Mouse (Mus musculus) adrenal gland, adult (tissue): ENCODE measurements at regions not wholly inside any gene's neighbourhood (a gene's known extent, or its start where the extent isn't known, plus 50 kb on each side); places are given as distances from the start of the nearest gene placed in this dataset.
"Not testable (repeated sequence)": the region's sequence is repeated elsewhere in the genome, so short reads cannot be mapped to it uniquely, and the experiment has no call there.

Source experiments
- DNase-seq, 2 experiments: peaks; one replicate each; pipeline ENCODE4 v3.0.0; 2022 to 2023; ENCODE audit warnings: low spot score in 1 of 2; ENCODE audit not compliant: inconsistent age in 2 of 2

DNA sequence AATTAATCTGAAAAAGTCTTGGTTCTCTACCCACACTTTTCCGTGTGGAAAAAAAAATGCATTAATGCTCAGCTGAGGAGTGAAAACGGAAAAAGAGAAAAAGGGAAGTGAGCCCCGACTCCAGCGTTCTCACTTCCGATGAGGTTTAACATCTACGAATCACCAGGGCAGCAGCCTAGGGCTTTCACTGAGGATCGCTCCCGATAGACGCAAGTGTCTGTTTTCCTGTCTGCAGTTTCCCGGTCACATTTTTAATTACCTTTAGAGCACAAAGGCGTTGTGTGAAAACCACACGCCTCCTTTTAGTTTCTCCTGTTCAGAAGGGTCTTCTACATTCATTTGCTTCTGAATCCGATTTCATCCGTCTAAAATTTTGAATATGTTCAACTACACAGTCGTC lies 179.2 kb upstream of the Otx2 start:
- DNase-seq, result no peak

DNA sequence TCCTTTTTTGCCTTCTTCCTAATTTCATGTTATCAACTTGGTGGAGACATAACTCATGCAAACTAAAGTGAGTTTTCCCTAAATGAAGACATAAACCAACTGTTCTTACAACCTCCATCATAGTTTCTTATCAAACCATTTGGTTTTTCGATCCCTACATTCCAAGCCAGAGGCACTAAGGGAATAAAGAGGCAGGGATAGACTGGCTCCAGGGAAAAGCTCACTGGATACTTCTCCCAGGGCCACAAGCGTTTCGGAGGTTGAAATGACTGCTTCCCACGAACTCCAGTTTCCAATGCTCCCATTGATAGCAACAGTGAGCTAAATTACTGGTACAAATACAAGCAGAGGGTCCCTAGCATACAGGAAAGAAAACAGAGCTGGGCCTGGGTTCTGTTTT lies 178.4 kb upstream of the Otx2 start:
- no peak for DNase-seq

DNA sequence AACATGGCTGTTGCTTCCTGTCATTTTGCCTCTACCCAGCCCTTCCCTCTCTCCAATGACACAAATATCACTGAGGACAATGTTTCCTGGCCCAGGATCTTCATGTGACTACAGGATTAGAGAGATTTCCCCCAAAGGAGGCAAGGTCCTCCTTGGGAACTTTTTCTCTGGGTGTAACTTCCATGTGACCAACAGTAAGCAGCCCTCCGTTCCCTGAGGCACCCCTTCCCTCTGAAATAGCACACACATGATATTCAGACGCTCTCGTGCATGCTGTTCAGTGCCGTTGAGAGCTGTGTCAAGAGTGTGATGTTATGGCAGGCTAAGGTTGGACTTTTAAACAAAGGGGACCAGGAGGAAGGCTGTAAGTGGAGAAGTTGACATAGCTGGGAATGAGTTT lies 169.2 kb upstream of the Otx2 start:
- no peak for DNase-seq

DNA sequence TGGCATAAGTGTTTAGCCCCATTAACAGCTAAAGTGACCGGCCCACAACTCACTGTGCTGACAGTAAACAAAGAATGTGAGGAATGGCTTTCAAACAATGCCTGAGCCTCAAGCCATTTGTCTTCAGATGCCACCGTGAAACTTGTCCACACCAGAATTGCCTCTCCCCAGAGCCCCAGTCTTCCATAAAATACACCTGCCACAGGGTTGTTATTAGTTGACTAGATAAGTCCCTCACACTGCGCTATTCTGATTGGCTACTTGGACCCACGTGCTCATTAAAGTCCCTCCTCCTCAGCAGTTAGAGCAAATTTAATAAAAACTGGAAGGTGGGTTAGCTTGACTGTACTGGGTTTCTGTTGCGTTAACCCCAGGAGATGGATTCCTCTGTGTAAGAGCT lies 167.7 kb upstream of the Otx2 start:
- DNase-seq, result no peak

DNA sequence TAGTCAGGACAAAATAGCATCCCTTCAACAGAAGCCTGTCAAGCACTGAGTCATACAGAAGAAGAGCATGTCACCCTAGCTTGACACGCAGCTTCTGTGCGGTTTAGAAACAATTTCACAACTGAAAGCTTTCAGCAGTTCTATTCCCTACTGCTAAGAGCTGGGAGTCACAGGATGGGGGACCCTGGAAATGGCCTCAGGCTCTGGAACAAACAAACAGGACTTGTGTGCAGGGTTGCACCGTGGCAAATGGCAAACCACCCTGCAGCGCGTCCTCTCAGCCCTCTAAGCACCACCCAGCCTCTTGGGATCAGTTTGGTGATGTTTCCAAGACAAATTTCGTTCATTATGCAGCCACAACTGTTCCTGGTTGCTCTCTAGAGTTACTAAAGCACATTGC lies 163.6 kb upstream of the Otx2 start:
- DNase-seq, result no peak

DNA sequence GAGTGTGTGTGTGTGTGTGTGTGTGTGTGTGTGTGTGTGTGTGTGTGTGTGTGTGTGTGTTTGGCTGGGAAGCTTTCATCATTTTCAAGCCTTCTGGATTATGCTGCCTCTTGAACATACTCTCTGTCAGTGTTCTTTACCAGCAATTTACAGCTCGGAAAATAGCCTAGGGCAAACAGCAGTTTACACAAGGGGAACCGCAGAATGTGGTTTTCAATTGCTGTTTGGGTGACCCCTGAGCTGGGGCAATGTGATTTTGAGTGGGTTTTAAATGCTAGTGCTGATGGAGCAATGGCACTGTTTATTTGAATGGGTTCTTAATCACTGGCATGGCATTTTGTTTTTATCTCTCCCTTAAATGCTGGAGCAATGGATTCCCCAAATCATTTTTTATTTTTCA lies 162.5 kb upstream of the Otx2 start:
- no peak for DNase-seq

DNA sequence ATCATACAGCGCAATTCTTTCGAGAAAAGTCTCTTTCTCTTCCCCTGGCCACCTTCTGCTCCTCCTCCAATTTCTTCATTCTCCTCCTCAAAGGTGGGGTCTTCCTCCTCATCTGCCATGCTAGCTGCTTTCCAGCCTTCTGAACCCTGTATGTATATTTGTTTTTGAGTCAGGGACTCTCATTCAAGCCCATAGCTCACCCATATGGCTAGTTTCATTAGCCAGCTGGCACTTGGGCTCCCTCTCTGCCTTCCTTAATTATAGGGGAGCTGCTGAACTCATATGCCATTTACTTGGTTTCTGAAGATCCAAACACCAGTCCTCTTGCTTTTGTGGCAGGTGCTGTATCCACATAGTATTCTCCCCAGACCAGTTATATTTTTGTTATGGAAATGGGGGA lies 160.8 kb upstream of the Otx2 start:
- no peak for DNase-seq

DNA sequence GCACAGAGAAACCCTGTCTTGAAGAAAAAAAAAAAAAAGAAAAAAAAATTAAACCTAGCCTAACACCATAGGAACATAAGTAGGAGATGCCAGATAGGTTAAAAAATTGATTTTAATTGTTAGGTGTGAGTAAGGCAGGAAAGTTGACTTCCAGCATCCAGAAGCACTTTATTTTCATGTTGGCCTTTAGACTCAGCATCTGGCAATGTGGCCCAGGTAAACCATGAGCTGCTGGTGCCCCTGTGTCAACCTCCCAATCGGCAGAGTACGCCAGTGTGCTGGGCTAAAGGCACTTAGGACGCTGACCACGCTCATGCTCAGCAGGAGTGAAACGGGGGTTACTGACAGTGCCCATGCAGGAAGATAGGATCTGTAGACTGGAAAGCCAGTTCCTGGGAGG lies 152.8 kb upstream of the Otx2 start:
- DNase-seq, result no peak

DNA sequence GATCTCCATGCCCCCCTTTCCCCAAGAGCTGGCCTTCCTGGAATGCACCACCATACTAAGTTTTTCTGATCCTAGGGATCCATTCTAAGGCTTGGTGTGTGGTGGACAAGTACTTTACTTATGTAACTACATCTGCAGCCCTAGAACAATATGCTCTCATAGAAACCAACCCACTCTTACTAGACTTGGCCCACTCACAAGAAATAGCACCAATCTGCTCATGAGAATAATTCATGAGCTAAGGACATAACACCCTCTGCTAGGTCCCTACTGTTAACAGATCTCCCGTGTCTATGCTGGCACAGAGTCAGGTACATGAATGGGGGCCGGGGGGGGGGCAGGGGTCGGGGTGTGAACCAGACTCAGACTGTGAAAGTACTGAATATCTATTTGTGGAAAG lies 150.8 kb upstream of the Otx2 start:
- no peak for DNase-seq

DNA sequence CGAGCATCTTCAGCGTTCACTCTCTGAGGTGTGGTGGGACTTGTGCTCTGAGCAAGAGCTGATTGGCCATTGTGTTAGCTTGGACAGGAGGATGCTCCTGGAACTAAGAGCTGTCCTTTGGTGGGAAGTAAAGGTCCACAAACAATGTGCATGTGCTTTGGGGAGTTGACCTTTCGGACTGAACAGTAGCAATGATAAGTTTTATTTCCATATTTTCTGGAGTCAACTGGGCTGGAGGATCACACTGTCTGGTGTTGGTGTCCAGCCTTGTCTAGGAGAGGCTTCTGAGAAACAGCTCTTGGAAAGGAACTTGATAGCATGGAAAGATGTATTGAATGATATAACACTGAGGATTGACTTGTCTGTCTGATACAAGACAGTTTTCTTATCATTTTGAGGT lies 142.3 kb upstream of the Otx2 start:
- DNase-seq, result no peak

DNA sequence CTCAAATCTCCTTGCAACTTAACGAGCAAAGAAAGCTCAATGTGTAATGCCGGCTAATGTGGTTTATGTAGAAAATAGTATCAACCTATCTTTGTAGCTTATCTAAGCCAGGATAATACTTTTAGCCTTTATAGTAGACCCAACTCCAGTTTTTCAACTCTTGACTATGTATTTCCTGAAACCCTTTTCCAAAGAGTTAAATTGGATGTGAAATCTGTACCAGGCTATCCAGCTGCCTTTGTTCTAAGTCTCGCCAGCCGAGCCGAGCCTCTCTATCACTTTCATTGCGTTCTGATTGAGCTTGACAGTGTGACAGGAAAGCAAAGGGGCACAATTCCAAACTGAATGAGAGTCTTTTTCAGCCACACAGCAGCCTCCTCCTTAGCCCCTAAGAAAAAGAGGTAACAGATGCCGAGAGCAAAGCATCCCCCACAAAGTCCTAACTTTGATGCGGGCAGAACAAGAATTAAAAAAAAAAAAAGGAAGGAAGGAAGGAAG lies 141.7 kb upstream of the Otx2 start:
- no peak for DNase-seq

DNA sequence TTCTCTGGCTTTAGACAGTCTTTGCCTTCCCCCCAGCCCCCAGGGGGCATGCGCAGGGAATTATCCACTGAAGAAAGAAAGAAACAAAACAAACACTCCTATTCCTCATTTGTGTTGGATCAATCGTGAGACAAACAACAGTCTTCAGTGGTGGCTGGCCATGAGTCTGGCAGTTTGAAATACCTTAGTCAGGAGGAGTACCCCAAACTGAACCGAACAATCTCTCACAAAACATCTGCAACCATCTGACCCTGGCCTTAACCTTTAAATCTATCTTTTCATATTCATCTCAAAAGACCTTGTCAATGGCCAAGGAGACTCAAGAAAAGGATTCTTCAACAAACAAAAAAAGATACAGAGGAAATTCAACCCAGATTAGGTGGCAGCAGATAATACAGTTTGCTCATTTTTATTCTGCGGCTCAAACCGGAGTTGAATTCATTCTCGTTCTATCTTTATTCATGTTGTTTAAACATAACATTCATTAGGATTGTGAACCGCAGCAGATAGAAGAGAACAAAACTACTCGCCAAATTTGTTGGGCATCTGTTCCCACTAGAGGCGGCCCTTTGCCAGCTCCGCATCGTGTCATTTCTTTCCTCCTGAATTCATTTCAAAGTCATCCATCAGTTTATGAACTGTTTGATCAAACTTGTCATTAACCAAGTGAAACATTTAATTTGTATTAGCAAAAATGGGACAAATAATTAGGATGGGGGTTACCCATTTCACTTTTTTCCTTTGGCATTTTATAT lies 139.3 kb upstream of the Otx2 start:
- DNase-seq, result peak in 1 of 2 experiments; percentile 29

DNA sequence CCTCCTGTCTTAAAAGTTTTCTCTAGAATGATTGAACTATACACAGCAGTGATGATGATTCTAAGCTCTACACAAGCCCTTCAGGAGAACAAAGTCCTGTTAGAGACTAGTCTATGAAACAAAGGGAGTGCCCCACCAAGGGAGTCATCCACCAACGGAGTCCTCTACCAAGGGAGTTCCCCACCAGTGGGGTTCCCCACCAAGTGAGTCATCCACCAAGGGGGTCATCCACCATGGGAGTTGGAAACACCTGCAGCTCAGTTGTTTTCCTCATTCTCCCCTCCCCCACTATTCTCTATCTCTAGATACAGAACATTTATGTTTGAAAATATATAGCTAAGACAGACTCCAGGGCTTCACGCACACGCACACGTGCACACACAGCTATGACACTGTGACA lies 130.5 kb upstream of the Otx2 start:
- no peak for DNase-seq

DNA sequence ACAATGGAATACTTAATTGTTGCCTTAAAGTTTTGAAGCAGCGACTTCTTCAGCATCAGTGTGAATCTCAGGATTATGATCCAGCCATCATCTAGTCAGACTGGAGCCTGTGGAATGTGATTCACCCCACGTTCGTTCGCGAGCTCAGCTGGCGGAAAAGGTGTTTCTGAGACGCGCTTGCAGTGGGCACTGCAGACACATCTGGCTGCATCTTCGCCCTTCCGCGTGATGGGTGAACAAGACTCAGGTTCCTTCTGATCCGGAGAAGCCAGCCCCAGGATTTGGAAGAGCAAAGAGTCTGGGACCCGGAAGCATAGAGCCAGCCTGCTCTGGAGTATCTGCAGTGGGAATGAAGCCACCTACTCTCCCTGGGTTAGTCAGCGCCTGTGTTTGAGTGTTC lies 127.7 kb upstream of the Otx2 start:
- no peak for DNase-seq

DNA sequence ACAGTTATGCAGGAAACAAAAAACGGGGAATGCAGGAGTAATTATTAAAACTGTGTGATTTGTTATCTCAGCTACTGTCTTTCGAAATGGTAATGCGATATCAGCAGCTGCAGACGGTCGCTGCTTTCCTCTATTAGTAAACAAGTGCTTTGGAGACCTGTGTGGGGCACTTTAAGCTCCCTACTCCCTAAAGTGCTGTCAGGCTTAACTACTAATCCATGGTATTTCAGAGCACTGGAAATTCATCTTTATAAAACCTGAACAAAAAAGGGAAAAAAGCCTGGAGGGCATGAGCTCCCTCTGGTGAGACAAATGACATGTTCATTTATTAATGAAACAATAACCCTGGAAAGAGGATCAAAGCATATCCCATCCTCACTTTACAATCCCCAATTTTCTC lies 127.2 kb upstream of the Otx2 start:
- no peak for DNase-seq

DNA sequence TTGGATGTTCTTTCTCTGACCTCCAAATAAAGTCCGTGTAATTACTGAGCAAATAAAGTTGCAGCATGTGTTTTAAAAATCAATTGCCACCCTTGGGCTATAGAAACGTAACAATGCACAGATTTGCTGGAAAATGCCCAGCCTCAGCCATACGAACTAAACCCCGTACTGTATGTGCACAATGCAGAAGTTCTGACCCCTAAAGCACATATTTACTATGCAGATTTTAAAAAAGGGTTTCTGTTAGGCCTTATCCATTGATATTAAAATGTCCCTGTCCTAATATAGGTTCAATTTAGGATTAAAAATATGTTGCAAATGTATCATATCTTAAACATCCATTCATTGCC lies 126.5 kb upstream of the Otx2 start:
- no peak for DNase-seq

DNA sequence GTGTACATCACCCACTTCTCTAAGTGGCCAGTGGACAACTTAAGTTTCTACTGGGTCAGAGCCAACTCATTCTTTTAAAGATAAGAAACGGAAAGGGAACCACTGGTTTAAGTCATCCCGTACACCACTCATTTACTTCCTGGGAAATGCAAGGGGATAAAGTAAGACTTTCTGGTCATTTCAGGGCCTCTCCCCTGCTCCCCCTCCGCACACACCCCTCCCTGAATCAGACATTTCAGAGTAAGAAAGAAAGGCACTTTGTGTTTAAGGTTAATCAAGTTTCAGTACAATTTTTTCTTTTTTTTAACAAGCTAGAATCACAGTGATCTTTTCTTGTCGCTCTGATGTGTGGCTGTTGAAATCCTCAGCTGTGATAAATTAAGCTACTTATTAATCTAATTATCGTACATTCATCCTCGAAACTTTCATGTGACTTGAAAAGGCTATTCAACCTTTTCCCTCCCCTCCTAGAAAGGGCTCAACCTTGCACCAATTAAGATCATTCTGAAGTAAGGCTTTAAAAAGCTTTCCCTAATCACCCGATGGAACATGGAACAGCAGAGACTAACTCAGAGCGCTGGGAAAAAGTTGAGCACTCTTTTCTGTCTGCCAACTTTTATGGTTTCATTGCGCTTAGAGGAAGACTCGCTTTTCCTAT lies 126.0 kb upstream of the Otx2 start:
- DNase-seq, result no peak

DNA sequence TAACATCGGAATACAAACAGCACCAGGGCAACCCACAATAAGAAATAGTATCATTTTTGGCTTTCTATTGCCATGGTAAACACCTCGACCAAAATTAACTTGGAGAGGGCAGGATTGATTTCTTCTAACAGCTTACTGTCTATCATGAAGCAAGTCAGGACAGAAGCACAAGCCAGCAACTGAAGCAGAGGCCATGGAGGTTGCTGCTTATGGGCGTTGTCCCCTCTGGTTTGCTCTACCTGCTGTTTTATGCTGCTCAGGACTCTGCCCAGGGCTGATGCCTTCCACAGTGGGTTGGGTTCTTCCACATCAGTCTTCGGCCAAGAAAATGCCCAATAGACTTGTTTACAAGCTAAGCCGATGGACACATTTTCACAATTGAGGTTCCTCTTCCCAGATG lies 117.9 kb upstream of the Otx2 start:
- DNase-seq, result no peak

DNA sequence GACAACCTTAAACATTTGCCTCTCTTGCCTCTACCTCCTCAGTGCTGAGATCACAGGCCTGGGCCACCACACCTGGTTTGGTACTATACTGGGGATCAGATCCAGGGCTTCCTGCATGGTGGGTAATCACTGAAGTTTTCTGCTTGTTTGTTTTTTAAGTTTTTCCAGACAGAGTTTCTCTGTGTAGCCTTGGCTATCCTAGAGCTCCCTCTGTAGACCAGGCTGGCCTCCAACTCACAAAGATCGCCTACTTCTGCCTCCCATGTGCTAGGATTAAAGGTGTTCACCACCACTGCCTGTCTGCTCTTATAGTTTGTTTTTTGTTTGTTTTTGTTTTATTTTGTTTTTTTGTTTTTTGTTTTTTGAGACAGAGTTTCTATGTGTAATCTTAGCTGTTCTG lies 105.7 kb upstream of the Otx2 start:
- DNase-seq, result no peak

DNA sequence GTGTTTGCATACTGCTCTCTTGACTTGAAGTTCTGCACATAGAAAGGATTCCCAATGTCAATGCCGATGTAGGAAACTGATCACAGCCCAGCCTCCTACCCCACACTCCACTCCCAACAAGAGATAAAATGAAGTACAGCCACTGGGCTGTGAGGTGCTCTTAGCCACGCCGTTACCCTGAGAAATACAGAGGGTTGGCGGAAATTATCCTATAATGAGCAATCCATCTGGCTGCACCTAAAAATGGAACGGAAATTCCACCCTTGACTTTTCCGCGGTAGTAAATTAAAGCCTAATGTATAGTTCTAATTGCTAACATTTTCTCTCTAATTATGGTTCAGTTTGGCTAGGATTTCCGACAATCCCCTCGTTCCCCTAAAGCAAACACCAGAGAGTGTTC lies 97.2 kb upstream of the Otx2 start:
- DNase-seq, result no peak

DNA sequence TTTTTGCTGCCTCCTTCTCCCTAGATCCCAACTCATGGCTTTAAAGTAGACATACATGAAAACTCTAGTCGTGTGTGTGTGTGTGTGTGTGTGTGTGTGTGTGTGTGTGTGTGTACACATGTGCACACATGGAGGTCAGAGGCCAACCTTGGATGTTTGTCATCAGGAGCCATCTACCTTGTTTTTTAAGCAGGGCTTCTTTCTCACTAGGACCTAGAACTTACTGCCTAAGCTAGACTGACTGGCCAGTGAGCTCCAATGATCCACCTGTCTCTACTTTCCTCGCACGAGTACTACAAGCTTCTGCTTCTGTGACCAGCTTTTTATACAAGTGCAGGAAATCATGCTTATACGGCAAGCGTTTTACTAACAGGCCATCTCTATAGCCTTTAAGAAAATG lies 89.1 kb upstream of the Otx2 start:
- no peak for DNase-seq

DNA sequence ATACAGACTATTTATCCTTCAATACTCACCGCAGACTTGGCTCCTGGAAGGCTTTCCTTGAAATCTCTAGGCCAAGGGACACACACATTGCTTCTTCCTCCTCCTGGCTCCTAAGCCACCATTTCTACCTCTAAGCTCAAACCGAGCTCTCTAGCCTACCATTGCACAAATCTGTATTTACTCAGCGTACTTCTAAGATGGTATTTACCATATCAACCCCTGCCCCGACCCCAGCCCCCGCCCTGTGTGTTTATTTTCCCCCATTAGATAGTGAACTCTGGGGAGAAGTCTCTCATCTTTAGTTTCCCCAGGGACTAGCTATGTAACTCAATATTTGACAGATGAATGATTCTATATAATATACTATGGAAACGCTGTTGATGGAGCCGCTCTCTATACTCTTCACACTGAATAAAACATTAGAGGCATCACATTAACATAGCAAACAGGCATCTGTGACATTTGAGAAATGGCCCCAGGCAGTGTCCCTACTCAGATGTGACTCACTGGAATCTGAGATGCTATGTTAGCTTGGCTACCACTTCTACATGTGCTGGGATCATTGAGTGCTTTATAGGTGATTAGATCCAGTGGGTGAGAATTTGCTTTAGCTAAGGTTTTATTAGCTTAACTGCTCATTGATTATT lies 87.5 kb upstream of the Otx2 start:
- DNase-seq, result no peak

DNA sequence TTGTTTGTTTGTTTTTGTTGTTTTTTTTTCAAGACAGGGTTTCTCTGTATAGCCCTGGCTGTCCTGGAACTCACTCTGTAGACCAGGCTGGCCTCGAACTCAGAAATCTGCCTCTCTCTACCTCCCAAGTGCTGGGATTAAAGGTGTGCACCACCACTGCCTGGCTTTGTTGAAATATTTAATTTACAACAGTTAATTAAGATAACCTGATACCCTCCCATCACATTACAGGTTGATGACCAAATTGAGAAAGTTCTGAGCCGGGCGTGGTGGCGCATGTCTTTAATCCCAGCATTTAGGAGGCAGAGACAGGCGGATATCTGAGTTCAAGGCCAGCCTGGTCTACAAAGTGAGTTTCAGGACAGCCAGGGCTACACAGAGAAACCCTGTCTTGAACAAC lies 81.5 kb upstream of the Otx2 start:
- not testable (repeated sequence) for DNase-seq
